Mouse (Mus musculus) ovary, adult 18-20 months (tissue): ENCODE results near the gene Adnp.

ENCODE experiments used
- DNase-seq: peaks from one replicate; pipeline ENCODE4 v3.0.0; 2022; ENCODE audit warnings: low spot score, mixed read lengths

Adnp gene

DNA sequence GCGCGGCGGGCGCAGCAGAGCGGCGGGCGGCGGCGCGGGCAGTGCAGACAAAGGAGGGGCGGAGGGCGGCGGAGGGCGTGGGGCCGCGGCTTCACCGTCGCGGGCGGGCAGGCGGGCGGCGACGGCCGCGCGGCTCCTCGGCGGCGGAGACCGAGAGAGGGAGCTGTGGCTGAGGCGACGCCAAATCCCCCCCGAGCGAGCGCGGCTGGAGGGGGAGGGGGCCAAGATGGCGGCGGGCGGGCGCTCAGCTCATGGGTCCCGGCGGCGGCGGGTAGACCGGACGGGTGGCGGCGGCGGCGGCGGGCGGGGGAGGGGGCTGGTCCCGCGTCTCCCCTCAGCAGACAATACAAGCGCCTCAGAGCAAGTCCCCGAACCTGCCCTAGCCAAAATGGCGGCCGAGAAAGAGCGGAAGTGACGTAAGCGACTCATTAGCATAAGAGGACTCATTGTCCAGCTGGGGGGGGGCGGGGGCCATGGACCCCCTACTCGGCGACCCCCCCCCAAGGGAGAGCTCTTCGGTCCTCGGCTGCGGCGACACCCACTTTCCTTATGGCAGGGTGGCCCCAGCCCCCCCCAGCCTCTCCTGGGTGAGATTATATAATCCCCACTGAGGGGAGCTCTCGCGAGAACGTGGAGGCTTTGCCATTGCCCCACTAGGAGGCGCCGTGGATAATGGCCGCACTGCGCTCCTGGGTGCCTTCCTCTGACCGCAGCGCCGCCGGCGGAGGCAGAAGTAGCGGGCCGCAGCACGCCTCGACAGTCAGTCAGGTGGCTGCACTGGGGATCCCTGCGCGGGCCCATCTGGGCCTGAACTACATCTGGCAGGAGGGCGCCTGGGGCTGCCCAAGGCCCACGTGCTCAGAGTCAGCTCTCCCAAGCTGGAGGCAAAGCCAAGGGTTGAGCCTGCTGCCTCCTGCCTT is at the start of gene Adnp:
Gene Adnp, minus strand, starts transcription at position 388 of the 920 bp plus-strand sequence.
- DNase-seq: peak; percentile 92

DNA sequence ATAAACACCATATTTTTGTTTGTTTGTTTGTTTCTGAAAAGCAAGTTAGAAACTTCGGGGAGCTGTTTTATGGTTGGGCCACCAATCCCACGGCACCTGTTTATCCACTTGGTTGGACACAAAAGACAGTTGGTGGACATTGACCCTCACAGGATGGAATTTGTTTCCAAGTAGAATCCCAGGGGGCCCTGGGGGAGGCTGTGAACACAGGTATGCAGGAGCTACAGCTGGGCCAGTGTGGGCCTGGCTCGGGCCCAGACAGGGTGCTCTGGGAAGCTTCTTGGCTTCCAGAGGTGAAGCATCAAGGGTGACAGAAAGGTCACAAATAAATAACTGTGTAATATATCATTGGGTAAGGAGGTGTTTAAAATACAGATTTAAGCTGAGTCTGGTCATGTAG is 49.6 kb upstream of the Adnp start:
- no peak for DNase-seq

DNA sequence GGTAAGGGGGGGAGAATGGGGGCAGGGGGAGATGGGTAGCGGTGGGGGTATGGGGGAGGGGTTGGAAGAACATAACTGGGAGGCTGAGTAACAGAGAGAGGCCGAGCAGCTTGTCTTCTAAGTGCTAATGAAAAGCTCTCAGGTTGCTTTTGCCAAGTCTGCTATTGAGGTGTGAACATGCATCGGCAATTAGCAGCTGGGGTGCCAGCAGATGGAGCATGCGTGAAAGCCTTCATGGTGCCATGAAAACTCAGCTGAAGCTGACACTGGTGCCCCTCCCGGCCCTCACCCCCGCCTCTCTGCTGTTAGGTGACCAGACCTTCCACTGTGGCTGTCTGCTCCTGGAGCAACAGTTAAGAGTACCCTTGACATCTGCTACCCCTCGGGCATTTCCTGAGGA is 46.9 kb upstream of the Adnp start:
- no peak for DNase-seq

DNA sequence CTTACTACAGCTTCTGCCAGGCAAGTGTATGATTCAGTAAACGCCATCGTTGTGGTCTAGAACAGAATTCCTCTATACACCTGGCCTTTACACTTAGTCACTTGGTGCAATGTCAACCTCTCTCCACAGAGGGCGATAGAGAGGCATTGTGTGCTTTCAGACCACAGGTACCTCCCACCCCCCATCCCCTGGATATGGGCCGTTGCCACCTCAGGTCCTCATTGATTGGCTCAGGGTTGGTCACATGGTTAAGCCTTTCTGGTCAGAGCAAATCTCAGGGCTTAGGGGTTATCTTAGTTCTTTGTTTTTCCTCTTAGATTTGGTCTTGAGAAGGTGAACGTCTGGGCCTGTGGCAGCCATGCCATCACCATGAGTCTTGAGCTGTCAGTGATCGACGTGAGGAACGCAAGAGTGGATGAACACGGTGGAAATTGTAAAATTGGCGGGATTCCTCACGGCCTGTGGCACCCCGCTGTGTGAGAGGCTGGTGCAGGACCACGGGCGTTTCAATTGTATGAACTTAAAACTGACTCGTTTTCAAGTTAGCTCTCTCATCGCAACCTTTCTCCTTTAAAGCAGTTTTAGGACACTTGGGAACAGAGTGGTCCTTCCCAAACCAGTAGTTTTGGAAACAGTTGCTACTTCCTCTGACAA is 45.9 kb upstream of the Adnp start:
- no peak for DNase-seq

DNA sequence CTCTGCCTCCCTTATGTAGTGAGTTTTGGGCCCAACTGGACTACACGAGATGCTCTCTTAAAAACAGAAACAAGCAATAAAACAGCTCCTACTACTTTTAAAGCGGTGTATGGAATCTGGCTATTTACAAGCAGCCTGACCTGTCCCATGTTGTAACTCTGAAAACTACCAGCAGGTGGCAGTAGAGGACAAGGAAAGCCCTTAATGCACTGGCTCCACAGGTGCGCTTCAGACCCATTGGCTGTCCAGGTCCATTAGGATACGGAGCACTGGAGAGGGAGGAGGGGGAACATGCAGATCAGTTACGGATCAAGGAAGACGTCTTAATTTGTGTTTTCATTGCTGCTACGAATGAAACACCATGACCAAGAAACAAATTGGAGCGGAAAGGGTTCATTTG is 43.4 kb upstream of the Adnp start:
- DNase-seq: peak; percentile 21

DNA sequence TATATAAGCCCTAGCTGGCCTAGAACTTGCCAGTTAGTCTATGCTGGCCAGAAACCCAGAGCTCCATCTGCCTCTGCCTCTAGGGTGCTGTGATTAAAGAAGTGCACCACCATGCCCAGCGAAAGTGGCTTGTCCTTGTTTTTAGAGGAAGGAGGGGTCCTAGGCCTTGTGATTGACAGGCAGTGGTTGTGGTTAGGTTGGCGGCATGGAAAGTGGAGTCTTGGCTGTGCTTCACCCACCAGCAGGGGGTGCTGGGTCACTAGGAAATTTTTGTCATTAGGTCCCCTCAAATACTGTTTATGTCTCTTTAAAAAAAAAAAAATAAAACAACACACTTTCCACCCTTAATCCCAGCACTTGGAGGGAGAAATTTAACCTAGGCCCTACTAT is 41.9 kb upstream of the Adnp start:
- no peak for DNase-seq

DNA sequence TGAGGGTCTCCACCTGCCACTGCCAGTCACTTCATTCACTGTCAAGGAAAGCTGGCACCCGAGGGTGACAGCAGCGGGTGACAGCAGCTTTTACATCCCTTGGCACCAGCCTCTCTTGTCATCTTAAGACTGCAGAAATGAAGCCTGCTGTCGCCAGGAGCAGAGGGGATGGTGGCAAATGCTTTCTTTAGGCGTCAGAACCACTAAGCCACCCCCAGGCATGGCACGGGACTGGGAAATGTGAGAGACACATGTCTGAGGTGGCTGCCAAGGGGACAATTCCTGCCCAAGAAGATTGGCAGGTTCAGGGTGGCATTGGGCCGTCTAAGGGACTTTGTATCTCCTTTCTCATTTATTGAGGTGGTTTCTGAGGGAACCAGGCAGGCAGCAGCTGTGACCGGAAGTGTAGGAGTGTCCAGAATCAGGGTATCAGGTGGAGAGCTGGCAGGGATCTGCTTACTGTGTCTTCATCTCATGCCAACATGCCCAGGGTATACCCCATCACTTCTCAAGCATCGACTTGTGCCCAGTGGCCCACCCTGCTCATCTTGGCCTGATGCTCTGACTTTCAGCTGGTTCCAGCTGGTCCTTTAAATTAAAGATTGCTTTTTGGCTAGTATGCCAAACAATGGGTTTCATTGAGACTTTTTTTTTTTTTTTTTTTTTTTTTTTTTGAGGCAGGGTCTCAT is 41.4 kb upstream of the Adnp start:
- no peak for DNase-seq

DNA sequence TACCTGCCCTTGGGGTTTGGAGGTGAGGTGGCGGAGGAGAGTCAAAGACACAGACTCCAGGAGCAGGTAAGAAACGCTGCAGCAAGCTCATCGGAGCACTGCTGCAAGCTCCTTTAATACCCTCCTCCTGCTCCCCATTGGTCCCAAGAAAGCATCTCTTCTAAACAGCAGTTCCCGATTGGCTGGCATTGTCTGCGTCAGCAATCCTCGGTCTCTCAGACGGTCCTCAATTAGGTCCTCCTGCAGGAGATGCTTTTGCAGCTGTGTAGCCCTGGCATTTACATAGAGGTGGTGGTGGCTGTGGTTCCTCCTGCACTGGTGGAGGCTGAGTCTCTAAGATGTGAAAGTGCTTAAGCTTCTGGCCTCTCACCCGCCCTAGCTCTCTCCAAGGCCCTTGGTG is 38.7 kb upstream of the Adnp start:
- DNase-seq: no peak

DNA sequence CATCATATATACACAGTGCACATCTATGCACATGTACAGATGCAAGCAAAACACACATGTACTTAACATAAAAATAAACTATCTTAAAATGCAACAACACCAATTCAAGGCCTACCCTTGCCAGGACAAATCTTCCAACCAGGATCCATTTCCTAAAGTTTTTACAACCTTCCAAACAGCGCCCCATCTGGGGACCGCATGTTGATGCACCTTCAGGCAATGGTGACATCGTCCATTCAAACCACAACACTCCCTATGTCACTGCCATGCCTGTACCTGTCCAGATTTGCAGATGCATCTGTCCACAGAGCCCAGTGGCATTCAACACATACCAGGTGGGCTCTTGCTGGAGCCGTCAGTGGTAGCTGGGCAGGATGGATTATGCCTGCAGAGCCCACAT is 36.4 kb upstream of the Adnp start:
- no peak for DNase-seq

DNA sequence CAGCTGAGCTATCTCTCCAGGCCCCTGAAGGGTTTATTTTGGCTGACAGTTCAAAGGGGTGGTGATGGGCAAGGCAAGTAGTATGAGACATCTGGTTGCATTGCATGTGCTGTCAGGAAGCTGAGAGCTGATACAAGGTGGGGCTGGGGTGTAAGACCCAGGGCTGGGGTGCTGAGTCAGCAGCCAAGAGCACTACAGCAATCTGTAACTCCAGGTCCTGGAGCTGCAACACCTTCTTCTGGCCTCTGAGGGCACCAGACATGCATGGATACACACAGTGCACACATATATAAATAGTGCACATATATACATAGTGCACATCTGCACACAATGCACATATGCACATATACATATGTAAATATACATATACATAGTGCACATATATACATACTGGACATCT is 35.9 kb upstream of the Adnp start:
- no peak for DNase-seq

DNA sequence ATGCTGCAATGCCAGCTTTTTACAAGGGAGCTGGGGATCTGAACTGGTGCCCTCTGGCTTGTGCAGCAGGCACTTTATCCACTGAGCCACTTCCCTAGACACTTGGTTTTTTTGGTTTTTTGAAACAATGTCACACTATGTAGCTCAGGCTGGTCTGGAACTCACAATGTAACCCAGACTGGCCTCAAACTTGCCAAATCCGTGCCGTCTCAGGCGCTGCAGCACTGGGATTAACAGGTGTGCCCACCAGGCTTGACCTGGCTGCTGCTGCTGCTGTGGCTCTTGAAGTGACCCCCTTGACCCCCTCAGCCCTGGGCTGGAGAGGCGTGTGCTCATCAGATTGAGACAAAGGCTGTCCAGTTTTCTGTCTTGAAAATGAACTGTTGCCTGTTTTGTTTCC is 31.4 kb upstream of the Adnp start:
- DNase-seq: no peak

DNA sequence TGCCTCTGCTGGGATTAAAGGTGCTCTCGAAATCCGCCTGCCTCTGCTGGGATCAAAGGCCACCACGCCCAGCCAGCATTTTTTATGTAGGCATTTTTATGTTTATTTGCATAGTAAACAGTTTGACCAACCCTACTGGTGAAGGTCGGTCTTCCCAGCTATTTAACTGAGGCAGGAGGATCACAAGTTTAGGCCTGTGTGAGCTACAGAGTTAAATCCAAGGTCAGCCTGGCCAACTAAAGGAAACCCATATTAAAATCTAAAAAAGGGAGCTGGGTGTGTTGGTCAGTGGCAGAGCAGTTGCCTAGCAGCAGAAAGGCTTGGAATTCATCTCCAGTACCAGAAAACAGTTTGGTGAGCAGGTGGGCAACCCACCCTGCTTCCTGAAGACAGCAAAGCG is 26.4 kb upstream of the Adnp start:
- no peak for DNase-seq

DNA sequence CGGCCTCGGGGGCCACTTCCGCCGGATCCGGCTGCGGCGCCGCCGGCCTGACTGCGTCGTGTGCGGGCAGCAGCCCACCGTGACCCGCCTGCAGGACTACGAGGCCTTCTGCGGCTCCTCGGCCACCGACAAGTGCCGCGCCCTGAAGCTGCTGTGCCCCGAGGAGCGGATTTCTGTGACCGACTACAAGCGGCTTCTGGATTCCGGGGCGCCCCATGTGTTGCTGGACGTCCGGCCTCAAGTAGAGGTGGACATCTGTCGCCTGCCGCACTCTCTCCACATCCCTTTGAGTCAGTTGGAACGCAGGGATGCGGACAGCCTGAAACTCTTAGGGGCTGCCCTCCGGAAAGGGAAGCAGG is 24.5 kb upstream of the Adnp start:
- no peak for DNase-seq

DNA sequence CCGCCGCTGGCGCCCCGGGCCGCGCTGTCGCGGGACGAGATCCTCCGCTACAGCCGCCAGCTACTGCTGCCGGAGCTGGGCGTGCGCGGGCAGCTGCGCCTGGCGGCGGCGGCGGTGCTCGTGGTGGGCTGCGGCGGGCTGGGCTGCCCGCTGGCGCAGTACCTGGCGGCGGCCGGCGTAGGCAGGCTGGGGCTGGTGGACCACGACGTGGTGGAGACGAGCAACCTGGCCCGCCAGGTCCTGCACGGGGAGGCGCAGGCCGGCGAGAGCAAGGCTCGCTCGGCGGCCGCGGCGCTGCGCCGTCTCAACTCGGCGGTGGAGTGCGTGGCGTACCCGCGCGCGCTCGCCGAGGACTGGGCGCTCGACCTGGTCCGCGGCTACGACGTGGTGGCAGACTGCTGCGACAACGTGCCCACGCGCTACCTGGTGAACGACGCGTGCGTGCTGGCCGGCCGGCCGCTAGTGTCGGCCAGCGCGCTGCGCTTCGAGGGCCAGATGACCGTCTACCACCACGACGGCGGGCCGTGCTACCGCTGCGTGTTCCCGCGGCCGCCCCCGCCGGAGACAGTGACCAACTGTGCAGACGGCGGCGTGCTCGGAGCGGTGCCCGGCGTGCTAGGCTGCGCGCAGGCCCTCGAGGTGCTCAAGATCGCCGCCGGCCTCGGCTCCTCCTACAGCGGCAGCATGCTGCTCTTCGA is 24.0 kb upstream of the Adnp start:
- DNase-seq: no peak

DNA sequence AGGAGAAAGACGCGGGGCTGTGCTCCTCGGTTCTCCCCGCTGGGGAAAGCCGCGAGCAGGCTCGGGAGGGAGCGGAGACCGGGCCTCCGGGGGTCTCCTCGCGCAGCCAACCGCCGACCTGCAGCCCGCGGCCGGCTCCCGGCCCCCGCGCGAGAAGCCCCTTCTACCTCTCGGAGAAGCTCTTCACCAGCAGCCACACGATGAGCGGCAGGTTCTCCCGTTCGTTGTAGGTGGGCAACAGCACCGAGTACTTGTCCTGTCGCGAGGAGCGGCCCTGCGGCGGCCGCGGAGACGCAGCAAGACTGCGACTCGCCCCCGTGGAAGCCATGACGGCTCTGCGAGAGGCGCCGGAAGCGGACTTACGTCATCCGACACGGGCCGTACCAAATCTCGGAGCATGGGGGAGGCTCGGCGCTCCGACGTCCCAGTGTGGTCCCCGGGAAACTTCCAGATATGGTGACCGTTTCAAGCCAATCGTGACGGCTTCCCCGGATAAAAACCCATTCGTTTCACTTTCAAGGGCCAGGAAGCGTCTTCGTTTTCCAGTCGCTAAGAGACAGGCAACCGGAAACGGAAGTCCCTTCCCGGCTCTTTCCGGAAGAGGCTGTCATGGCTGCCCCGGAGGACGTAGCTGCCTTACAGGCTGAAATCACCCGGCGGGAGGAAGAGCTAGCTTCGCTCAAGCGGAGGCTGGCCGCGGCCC is 23.3 kb upstream of the Adnp start, which contains the start of the genes Gm20716, Dpm1 and Mocs3:
Gene Gm20716, minus strand, starts transcription at position 339 of the 703 bp plus-strand sequence.
Gene Dpm1, minus strand, starts transcription at position 566 of the 703 bp plus-strand sequence.
Gene Mocs3, plus strand, starts transcription at position 597 of the 703 bp plus-strand sequence.
- peak; percentile 62 for DNase-seq

DNA sequence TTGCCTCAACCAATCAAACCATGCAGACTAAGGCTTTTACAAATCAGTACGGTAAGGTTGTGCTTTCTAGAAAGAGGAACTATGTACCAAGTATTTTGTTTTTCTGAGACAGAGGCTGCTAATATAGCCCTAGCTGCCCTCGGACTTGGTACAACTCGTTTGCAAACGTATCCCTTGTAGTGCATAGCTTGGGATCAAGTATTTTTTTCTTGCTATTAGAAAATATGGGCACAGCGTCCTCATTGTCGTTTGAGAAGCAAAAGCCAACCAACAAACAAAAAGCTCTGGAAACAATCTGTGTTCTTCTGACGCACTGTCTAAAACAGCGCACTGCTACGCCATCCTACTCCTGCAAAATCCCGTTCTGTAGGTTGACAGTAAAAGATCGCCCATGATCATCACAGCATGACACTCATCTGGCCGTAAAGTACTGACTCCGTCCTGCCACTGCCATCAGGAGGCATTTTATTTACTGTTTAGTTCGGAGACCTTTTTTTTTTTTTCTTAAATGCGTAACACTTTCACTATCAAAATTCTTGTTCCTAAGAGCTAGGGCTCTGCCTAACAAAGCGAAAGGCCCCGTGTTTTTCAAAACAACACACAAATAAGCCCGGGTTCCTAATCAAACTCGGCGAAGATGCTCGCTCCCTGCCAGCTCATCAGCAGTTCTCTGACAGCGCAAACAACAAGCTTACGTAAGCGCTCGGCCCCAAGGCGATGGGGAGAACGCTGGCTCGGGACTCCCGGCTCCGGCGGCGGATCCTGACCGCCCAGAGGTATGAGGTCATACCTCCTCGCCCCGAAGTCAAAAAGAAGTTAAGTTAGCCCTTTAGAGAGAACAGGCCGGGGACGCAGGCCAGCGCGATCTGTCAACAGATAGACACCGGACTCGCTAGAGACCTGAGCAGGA is 22.5 kb upstream of the Adnp start:
- DNase-seq: no peak

DNA sequence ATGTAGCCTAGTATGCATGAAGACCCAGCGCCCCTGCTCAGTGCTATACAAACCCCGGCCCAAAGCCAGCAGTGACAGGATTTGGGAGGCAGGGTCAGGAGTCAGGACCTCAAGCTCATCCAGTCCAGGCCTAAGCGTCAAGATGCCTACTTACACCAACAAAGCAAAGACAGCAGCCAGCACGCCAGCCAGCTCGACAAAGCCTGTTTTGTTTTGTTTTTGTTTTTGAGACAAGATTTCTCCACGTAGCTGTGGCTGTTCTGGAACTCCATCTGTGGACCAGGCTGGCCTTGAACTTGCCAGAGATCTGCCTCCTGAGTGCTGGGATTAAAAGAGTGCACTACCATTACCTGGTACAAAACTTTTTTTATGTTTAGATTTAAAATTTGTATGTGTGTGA is 16.4 kb upstream of the Adnp start:
- no peak for DNase-seq

DNA sequence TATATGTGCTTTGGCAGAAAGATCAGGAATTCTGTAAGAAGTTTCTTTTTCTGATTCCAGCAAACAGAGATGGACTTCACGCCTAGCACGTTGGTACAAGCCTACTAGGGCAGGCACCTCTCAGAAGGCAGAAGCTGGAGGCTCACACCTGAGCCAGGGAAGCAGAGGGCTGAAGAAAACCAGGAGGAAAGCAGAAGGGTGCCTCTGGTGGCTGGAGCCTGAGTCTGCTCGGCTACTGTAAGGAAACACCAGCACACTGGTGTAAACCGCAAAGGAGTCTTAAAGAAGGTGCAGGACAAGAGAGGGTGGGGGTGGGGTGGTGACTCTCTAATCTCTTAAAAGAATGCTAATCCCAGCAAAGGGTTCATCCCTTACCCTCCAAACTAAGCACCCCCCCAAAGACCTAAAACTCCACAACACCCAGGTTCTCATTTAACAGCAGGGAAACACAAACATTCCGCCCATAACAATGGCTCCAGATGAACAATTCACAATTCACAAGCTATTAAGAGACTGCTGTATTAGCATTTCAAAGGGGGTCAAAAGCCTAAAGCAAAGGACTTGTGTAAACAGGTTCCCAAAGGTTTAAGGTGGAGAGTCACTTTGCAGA is 7.0 kb upstream of the Adnp start:
- DNase-seq: no peak

DNA sequence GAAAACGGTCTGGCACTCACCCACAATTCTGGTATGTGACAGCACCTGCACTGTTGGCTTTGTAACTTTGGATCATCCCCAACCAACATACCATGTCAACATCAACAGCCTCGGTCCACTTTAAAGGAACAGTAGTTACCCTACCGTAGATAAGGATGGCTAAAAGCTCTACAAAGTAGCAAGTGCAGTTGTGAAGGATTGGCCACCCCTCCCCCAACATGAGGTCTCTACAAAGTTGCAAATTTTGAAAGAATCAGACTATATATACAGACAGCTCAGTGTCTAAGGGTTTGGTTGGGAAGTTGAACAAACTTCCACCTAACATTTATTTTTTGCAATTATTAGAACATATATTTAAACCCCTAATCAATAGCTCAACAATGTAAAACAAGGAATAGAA is 971 bp upstream of the Adnp start:
- DNase-seq: no peak
